Mouse (Mus musculus) lung, postnatal 0 days (tissue): ENCODE data around the gene Prickle2. TPM values are rescaled to one million over a fixed set of nuclear protein-coding genes. Genes with fewer than 3 reads are reported as not detected.
A peak's percentile ranks its signal among the peaks of the same experiment; 100 is the strongest.

Source experiments
- ATAC-seq: fragments of 200-750 bp; cut with Nextera tagmentation; 2 replicates; pipeline ENCODE4 v1.8.0; 2017; ENCODE audit warnings: moderate library complexity
- DNase-seq: peaks from one replicate; pipeline ENCODE4 v3.0.0-alpha.2; 2016; ENCODE audit warnings: low spot score
- H3K27ac ChIP-seq: fragments of 300-500 bp; sonication (generic); 2 replicates; pipeline ENCODE4 v1.5.1; 2014; ENCODE audit warnings: antibody characterized with exemption, mild to moderate bottlenecking, low read length, mixed read lengths
- H3K27me3 ChIP-seq: fragments of 300-500 bp; sonication (generic); replicated peaks from 2 replicates; pipeline ENCODE4 v1.6.1; 2014; ENCODE audit warnings: low read length, mixed read lengths; ENCODE audit not compliant: insufficient read depth
- H3K36me3 ChIP-seq: fragments of 300-500 bp; sonication (generic); 2 replicates; pipeline ENCODE4 v1.6.1; 2014; ENCODE audit warnings: low read length, mixed read lengths; ENCODE audit not compliant: insufficient read depth
- H3K4me1 ChIP-seq: fragments of 300-500 bp; sonication (generic); 2 replicates; pipeline ENCODE4 v1.6.1; 2014; ENCODE audit warnings: antibody characterized with exemption, low read depth, low read length, mixed read lengths; ENCODE audit not compliant: insufficient read depth
- H3K4me2 ChIP-seq: fragments of 300-500 bp; sonication (generic); replicated peaks from 2 replicates; pipeline ENCODE4 v1.6.1; 2014; ENCODE audit warnings: low read depth, mild to moderate bottlenecking, low read length, moderate library complexity, mixed read lengths
- H3K4me3 ChIP-seq: fragments of 300-500 bp; sonication (generic); 2 replicates; pipeline ENCODE4 v1.5.1; 2014; ENCODE audit warnings: low read depth, low read length
- H3K9ac ChIP-seq: fragments of 300-500 bp; sonication (generic); replicated peaks from 2 replicates; pipeline ENCODE4 v1.6.1; 2014; ENCODE audit warnings: low read depth, mild to moderate bottlenecking
- H3K9me3 ChIP-seq: fragments of 300-500 bp; sonication (generic); 2 replicates; pipeline ENCODE4 v1.6.1; 2016; ENCODE audit warnings: low read length, mixed read lengths
- CTCF ChIP-seq: IDR thresholded peaks from 2 replicates; pipeline ENCODE4 v1.5.1; 2016; ENCODE audit warnings: antibody characterized with exemption, mild to moderate bottlenecking
- EP300 ChIP-seq: IDR thresholded peaks from 2 replicates; pipeline ENCODE4 v1.6.1; 2016; ENCODE audit warnings: antibody characterized with exemption, mild to moderate bottlenecking, control low read depth
- WGBS: fragments of 180-500 bp; shearing (Covaris S2); extraction: QIAGEN DNeasy Blood & Tissue Kit; methylation state at CpG from one replicate; pipeline ENCODE4 v1.1.7; 2014; 5-methylcytosine and 5-hydroxymethylcytosine counted together
- polyA plus RNA-seq: library from polyadenylated mRNA; unstranded; fragments of >200 nt; fragmentation: Nextera tagmentation; extraction: Ambion mirVana; gene quantifications from 2 replicates; pipeline ENCODE4 v1.2.1, GENCODE M21; 2015

Gene Prickle2
- polyA plus RNA-seq, 1 experiment from 2014 or later: 7.0 TPM

DNA sequence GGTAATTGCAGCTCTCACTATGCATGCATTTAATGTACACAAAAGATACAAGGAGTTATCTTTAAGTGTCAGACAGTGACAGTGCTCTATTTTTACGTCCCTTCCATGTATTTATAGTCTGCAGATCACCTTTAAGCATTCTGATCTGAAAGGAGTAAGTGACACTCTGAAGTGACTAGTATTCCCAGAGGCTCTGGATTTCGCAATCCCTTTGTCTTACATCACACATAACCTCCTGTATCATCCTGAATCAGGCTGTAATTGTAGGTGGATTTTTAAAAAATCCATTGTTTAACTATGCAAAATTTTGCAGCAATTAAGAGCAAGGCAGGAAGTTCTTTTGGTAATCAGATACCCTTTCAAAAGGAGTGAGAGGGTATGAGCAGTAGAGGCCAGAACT, 196.2 kb downstream of the Prickle2 start:
- Histone ChIP-seq H3K27me3 (no peaks in the 10 kb centered on the region), H3K27ac (no peak overlapping the region), H3K4me1 (no peaks in the 10 kb centered on the region), H3K9me3 (no peaks in the 10 kb centered on the region), H3K9ac (no peak overlapping the region), H3K36me3 (no peaks in the 10 kb centered on the region), H3K4me2 (no peak overlapping the region), H3K4me3 (no peak overlapping the region)
- ATAC-seq: no peak
- no peak for DNase-seq
- 52% methylated on average over 2 of the region's 2 CpGs for WGBS
- TF ChIP-seq EP300 (no peak), CTCF (no peak)

DNA sequence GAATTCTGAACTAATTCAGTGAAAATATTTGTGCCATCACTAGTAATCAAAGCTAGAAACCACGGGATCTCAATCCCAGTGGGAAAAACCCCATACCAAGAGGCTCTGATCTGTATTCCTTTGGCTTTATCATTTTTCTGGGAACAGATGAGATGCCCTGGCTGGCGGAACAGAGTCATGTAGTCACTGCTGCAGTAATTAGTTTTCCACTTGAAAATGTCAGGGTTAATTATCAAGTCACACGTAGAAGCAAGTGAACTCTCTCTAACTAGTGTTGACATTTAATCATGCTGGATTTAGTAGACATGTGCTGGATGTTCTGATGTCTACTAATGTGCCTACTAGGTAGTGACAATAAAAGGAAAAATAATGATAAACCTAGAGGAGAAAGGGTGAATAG, 199.7 kb downstream of the Prickle2 start:
- Histone ChIP-seq H3K27ac (no peak overlapping the region), H3K4me2 (no peak overlapping the region), H3K36me3 (no peaks in the 10 kb centered on the region), H3K9ac (no peak overlapping the region), H3K27me3 (no peaks in the 10 kb centered on the region), H3K4me1 (no peaks in the 10 kb centered on the region), H3K4me3 (no peak overlapping the region), H3K9me3 (no peaks in the 10 kb centered on the region)
- no peak for TF ChIP-seq CTCF
- TF ChIP-seq EP300: no peak
- WGBS: 84% methylated on average over 3 of the region's 3 CpGs
- DNase-seq (no peak), ATAC-seq (no peak)

DNA sequence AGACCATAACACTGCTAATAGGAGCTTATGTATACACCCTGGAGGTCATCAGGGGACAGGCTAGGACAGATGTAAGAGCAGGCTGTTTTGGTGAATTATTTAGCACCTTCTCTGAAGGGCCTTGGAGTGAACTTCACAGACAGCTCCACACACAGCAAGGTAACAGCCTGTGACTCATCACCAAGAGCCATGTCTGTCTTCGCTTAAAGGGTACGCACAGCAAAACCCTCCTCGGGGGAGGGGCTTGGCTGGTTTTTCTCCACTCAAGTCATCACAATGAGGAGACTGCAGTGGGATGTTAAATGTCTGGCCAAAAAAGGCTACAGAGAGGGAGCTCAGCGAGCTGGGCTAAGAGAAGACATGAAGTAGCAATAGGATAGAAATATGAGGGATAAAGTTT, 206.5 kb downstream of the Prickle2 start:
- Histone ChIP-seq H3K27me3 (no peaks in the 10 kb centered on the region), H3K27ac (peak overlapping the region; percentile 14; the same call in 1 of the 2 replicates), H3K9ac (no peak overlapping the region), H3K4me1 (peaks cover 7% of the 10 kb centered on the region; the same call in 1 of the 2 replicates), H3K9me3 (no peaks in the 10 kb centered on the region), H3K4me2 (no peak overlapping the region), H3K4me3 (no peak overlapping the region), H3K36me3 (no peaks in the 10 kb centered on the region)
- DNase-seq (no peak), ATAC-seq (peak; percentile 25; the same call in 1 of the 2 replicates)
- WGBS: 61% methylated on average over 4 of the region's 4 CpGs
- no peak for TF ChIP-seq EP300
- TF ChIP-seq CTCF: no peak

- DNase-seq: no peak
- H3K4me2 ChIP-seq: no peak overlapping the region
- no peaks in the 10 kb centered on the region for H3K36me3 ChIP-seq
- ATAC-seq: no peak
- TF ChIP-seq EP300 (no peak), CTCF (no peak)
- peaks cover 7% of the 10 kb centered on the region; the same call in 1 of the 2 replicates for H3K4me1 ChIP-seq
- no peaks in the 10 kb centered on the region for H3K9me3 ChIP-seq
- no peaks in the 10 kb centered on the region for H3K27me3 ChIP-seq
- 22% methylated on average over 6 of the region's 6 CpGs for WGBS
- H3K27ac ChIP-seq: peak overlapping the region; percentile 14; the same call in 1 of the 2 replicates
- no peak overlapping the region for H3K9ac ChIP-seq
- no peak overlapping the region for H3K4me3 ChIP-seq
Observed at GRCm38 (mm10) chr6:92498574-92498973, 207.4 kb downstream of the Prickle2 start.

- DNase-seq: no peak
- TF ChIP-seq EP300 (no peak), CTCF (no peak)
- H3K9me3 ChIP-seq: no peaks in the 10 kb centered on the region
- H3K36me3 ChIP-seq: no peaks in the 10 kb centered on the region
- no peak for ATAC-seq
- WGBS: 75% methylated on average over 4 of the region's 4 CpGs
- H3K27ac ChIP-seq: no peak overlapping the region
- H3K9ac ChIP-seq: no peak overlapping the region
- H3K4me2 ChIP-seq: no peak overlapping the region
- H3K27me3 ChIP-seq: no peaks in the 10 kb centered on the region
- H3K4me1 ChIP-seq: peaks cover 7% of the 10 kb centered on the region; the same call in 1 of the 2 replicates
- no peak overlapping the region for H3K4me3 ChIP-seq
Observed at GRCm38 (mm10) chr6:92497279-92497678, 208.7 kb downstream of the Prickle2 start.

DNA sequence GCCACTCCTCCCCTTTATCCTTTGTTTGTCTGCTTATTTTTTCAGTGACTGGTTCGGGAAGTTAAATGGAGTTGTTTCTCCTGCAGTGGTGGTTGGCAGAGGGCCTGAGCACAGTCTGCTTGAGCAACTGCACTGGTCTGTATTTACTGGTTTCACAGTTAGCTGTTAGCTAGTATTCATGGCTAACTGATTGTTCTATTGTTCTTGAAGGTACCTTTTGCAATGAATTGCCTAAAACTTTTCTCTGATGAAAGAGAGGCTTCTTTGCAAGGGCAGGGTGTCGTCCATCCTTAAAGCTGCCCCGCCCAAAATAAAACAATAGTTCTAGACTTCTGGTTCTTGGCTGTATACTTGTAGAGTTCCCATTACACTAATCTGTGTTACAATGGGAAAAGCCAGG, 210.5 kb downstream of the Prickle2 start:
- Histone ChIP-seq H3K27me3 (no peaks in the 10 kb centered on the region), H3K4me1 (peaks cover 7% of the 10 kb centered on the region; the same call in 1 of the 2 replicates), H3K9me3 (no peaks in the 10 kb centered on the region), H3K36me3 (no peaks in the 10 kb centered on the region), H3K9ac (no peak overlapping the region), H3K4me3 (no peak overlapping the region), H3K27ac (no peak overlapping the region), H3K4me2 (no peak overlapping the region)
- WGBS: 56% methylated on average over 3 of the region's 3 CpGs
- no peak for DNase-seq
- TF ChIP-seq EP300: no peak
- TF ChIP-seq CTCF: no peak
- ATAC-seq: no peak

DNA sequence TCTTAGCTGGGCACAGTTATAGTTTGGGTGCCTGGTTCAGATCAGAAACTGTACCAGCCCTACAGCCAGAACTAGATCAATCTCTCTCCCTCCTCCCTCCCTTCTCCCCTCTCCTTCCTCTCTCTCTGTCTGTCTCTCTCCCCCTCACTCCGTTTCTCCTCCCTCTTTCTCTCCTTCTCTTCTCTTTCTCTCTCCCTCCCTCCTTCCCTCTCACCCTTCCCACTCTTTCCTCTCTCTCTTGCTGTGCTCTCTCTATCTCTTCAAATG, 224.3 kb downstream of the Prickle2 start:
- Histone ChIP-seq H3K27ac (no peak overlapping the region), H3K4me1 (no peaks in the 10 kb centered on the region), H3K9ac (no peak overlapping the region), H3K4me3 (no peak overlapping the region), H3K9me3 (no peaks in the 10 kb centered on the region), H3K4me2 (peak overlapping the region; percentile 54; the same call in 1 of the 2 replicates), H3K36me3 (no peaks in the 10 kb centered on the region), H3K27me3 (no peaks in the 10 kb centered on the region)
- TF ChIP-seq CTCF (no peak), EP300 (no peak)
- DNase-seq: peak; percentile 8
- 21% methylated on average over 1 of the region's 1 CpGs for WGBS
- no peak for ATAC-seq
